Mouse (Mus musculus) natural killer cell, adult 2 months (primary cell): ENCODE data around the gene Lep.

Experiments used
- DNase-seq, 2 experiments: peaks; one replicate each; pipeline ENCODE4 v3.0.0; 2022; ENCODE audit warnings: low spot score in 2 of 2

Gene Lep

DNA sequence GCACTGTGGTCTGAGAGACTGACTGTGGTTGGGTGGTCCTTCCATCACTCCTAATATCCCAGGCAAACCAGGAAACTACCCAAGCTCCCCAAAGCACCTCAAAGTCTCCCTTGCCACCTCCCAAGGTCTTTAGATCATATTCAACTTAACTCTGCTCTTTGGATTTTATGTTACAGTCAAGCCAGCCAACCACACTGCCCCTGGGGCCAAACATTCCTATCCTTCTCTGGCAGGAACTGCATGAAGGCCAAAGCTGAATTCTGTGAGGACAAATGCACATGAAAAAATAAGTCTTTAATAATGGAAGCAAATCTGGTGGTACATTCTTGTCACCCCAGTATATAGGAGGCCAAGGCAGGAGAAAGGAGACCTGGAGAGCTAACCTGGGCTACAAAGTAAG is 16.0 kb upstream of the Lep start:
- no peak for DNase-seq

DNA sequence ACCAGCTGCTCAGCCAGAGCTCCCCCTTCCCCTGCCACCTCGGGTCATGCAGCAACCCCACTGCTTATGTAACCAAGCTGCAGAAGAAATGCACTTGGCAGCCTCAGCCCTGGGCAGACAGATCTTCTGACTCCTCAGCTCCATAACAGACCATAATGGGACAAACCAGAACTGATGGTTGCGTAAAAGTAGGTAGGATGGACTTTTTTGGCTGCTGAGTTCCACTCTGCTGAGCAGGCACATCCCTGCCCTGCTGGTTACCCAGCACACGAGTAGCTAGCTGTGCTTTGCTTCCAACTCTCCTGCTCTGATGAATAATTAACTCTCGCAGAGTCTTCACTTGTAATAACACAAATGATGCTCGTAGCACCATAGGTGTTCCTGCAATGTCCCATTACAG is 10.1 kb upstream of the Lep start:
- DNase-seq = no peak

GRCm38 (mm10) chr6:29052188-29052587 is 7.8 kb upstream of the Lep start:
- DNase-seq = no peak

DNA sequence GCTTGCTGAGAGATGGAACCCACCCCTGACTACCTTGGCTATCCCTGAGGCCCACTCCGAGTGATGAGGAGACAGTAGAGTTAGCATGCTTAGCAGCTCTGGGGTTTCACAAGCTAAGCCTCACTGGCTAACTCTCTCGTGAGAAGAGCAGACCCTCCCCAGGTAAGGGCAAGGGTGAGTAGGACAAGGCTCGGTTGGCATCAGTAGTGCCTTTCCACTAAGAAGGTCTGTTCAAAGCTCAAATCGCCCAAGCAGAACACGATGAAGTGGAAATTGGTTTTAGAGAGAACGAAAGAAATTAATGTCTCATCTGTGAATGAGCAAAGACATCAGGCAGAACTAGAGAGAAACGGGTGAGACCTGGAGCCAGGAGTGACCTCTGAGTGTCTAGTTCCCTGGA is 6.8 kb upstream of the Lep start:
- DNase-seq = no peak

DNA sequence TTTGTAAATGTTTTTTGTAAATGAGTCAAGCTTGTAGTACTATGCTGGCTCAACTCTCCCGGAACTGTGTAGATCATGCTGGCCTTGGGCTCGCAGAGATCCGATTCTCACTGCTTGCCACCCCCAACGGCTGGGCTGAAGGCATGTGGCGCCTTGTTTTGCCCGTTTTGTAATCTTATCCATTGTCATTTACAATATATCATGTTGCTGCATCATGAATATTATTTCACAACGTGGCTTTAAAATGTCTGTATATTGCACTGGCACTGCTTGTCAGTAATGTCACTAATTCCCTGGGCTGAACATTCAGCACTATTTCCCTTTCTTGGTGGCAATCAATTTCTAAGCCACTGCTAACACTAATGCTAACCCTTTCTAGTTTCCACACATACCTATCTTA is 3.6 kb upstream of the Lep start:
- no peak for DNase-seq

GRCm38 (mm10) chr6:29066389-29066790 is 6.4 kb downstream of the Lep start:
- no peak for DNase-seq

- no peak for DNase-seq
Measured at GRCm38 (mm10) chr6:29072258-29072657, 12.2 kb downstream of the Lep start.

DNA sequence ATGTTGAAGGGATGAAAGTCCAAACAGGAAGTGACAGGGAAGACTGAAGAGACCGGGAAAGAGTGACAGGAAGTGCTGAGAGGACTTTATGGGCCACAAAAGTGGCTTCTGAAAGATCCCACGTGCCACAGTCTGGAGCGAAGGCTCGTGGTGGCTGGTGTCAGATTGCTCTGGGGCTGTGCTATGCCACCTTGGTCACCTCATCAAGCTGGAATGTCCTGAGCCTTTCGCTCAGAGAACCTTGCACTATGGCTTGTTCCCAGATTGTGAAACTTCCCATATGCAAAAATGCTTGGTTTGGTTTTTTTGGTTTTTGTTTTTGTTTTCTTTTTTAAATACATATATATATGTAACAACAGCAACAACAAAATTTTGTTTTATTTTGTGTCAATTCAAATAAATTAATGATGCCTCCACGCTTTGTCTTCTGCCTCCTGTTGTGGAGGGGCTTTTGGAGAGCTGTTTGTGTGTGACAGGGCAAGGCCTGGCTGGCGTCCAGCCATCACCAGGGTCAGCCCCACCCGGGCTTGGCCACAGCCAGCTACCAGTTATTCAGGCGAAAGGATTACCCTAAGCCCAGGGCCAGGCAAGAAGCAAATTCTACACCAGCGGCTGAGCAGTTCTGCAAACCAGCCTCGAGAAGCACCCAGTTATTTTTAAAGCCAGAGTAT is 13.6 kb downstream of the Lep start:
- DNase-seq = no peak

GRCm38 (mm10) chr6:29074133-29074469 is 14.1 kb downstream of the Lep start:
- no peak for DNase-seq

- DNase-seq = no peak
Measured at GRCm38 (mm10) chr6:29079291-29079690, 19.3 kb downstream of the Lep start.

DNA sequence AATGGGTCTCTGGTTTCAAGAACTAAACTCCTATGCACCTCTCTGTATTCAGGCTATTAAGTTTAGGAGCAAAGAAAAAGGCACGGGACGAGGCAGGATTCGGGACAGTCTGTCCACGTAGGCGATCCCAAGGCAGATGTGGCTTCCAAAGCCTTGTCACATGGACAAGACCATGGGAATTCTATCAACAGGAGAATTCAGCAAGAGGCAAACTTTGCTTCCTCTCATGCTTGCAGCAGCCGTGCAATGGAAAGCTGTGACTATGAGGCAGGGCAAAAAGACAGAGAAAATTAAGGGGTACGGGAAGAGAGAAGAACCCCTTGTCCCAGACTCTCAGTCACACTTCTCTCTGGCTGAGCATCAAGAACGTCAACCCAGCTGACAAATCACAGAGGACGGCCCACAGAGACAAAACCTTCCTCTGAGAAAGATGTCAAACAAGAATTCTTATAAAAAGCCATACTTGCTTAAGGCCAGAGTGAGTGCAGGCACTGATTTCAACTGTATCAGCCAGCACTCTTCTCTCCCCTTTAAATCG is 21.9 kb downstream of the Lep start:
- DNase-seq = no peak

DNA sequence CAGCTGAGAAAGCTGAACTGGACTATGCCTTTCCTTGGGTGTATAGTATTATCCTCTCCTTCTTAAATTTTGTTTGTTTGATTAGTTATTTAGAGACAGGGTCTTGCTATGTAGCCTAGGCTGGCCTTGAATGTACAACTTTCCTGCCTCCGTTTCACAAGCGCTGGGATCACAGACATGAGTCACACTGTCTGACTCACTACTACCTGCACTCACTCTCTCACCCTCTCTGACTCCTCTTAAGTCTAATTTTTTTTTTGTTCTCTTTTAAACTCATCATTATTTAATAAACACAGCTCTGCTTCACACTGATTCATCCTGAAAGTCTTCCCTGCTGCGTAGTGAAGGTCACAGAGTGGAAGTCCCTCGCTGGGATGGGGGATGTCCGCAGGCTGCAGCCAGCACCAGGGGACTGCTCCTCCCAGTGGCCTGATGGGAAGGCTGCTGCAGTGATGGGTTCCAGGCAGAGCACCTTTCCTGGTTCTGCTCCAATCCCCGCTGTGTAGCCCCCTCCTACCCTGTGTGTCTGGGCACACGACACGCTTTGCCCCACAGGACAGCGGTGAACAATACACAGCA is 22.8 kb downstream of the Lep start:
- DNase-seq = no peak

DNA sequence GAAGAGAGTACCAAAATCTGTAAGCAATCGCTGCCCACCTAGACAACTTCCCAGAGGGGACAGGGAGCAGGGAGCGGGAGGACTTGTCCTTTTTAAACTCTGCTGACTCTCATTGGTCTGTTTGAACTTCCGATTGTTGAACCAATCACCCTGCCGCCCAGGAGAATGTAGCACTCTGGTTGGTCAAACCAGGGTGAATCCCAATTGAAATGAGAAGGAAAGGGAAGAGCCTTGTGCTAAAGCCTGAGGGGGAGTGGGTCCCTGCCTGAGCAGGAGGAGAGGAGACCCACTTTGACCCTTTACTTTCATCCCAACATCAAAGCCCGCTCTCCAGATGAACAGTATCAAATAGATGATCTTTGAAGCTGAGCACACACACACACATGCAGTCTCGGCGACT is 24.4 kb downstream of the Lep start:
- no peak for DNase-seq

- DNase-seq = no peak
Measured at GRCm38 (mm10) chr6:29087921-29088709, 28.1 kb downstream of the Lep start.

- DNase-seq = no peak
Measured at GRCm38 (mm10) chr6:29092234-29092633, 32.2 kb downstream of the Lep start.

DNA sequence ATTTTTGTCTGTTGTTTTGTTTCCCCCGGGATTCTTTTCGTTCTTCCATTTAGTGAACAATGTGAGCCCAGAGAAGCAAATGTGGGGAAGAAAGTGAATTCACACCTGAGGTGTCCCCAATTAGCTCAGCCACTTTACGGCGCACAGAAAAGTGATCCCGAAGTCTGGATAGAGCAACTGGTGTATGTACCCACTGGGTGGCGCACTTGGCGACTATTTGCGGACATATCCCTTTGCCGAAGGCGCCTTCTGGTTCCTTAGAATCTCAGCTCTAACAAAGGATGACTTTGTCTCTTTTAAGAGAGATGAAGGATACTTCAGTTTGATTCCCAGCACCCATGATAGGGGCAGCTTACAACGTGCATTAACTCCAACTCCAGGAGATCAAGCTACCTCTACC is 32.9 kb downstream of the Lep start:
- no peak for DNase-seq

DNA sequence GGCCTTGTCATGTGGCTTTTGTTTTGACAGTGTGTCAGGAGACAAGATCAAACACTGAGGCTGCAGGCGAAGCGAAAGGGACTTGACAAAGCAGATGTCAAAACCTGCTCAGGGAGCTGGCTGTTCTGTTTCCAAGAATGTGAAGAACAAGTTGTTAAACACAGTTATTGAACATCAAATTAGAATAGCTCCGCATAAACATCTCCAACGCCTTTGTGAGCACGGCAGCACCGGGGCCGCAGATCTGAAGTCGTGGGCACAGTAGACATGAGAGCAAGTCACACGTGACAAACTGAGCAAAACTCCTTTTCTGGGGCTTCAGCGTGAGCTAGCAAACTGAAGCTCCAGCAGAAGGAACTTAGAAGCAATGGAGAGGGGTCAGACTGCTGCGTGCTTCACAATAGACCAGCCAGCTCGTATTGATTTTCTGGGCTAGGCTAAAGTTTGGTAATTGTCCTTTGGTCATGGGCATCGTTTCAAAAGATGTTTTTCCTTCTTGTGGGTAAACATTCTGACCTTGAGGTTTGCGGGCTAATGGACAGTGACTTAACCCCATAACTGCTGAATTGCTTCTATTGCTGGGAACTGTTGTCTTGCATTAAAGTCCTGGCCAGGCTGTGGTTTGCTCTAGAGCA is 39.6 kb downstream of the Lep start:
- DNase-seq = no peak

DNA sequence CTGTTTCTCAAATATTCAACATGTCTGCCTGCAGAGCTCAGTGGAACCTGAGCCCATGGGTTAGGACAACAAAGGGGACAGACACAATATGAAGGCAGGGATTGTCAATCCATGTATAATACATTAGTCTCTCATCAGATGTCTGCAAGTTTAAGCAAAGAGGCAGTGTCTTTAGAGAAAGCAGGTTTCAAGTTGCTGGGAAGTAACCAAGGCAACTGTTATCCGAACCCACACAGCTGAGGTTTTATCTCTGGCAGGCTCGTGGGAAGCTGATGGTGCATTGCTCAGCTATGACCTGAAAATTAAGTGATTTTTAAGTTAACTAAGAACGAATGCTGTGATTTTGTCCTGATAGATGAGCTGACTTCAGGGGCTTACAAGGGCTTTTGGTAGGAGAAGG is 40.4 kb downstream of the Lep start:
- no peak for DNase-seq

DNA sequence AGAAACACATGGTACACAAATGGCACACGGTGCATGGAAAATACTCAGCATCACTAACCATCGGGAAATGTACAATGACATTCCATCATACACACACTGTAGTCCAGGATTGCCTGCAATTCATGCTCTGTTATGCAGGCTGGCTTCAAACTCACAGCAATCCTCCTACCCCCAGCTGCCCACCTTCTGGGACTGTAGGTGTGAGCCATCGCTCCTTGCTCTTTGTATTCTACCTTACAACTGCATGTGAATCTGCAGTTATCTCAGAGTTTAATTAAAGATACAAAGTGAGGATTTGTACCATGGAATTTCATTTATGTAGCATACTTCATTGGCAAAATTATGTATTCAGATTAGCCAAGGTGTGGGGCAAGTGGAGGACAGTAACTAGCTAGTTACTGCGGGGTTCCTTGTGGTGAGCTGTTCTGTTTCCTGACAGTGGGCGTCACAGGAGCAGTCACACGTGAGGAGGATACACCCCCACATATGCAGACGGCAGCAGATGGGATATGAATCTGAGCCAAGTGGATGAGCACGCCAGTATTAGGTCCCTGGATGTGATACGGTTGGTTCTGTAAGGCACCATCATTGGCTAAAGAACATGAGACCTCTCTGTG is 41.3 kb downstream of the Lep start:
- no peak for DNase-seq

GRCm38 (mm10) chr6:29108376-29108775 is 48.4 kb downstream of the Lep start:
- no peak for DNase-seq

- no peak for DNase-seq
Measured at GRCm38 (mm10) chr6:29111501-29111900, 51.5 kb downstream of the Lep start.

DNA sequence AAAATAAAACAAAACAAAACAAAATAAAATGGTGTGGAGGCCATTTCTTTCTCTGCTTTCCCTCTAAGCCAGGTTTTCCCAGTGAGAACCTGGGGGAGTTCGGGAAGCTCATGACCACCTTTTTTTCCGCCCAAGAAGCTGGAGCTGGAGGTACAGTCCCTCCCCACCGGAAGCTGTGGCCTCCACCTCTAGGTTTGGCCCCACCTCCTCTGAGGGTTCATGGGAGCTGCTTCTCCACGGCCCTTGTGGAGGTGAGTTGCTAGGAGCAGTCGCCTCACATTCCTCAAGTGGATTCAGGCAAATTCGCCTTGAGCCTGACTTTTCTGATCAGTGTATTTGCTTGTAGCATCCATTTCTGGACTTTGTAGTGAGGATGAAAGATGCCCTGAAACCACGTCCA is 55.7 kb downstream of the Lep start:
- DNase-seq = no peak
